Mouse (Mus musculus): Measurements from ENCODE around the gene Armc7. TPM values are rescaled to one million over a fixed set of nuclear protein-coding genes. Genes with fewer than 3 reads are reported as not detected.
"Not testable (repeated sequence)": the region's sequence is repeated elsewhere in the genome, so short reads cannot be mapped to it uniquely, and the experiment has no call there.

Armc7 gene
- polyA plus RNA-seq, 1 experiment from 2014 or later, result 6.9 TPM

DNA sequence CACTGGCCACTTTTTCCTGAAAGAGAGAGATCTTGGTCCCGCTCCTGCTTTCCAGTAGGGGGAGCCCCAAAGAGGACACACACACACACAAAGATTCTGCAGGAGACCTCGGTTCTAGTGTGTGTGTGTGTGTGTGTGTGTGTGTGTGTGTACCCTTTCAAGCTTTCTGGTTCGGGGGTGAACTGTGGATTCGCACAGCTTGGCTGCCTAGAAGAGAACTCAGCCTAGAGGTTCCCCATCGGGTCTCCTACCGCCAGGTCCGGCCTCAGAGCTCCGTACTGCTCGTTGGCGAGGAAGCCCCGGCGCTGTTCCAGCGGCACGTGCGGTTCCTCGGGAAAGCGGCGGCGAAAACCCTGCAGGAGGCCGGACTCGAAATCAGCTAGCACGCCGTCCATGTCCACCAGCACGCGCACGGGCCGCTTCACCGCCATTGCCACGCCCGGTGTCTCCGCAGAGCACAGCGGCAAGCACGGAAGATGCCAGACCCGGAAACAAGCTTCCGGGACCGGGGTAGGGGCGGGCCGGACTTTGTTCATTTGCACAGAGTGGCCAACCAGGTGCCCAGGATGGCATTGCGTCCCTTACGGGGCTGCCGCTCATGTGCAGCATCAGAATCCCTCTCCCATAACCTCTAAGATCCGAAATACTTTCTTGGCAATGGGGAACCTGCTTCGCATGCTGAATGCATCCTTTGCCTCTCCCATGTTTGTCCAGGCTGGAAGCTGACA, 16.1 kb downstream of the Armc7 start, which contains the start of gene Nt5c:
Nt5c (minus strand) TSS at position 507 of the 728 bp plus-strand sequence.
- H3K9ac ChIP-seq, result peak within 1 kb of the TSS; percentile 85
- H3K4me1 ChIP-seq, result peaks cover 20% of the 10 kb centered on the region
- H3K9me3 ChIP-seq, result no peaks in the 10 kb centered on the region
- H3K4me2 ChIP-seq, result peak within 1 kb of the TSS; percentile 89
- ATAC-seq (ENCODE audit: extremely low read depth, insufficient number of reproducible peaks, low FRiP score, low TSS enrichment), result peak; percentile 76
- no peaks in the 10 kb centered on the region for H3K27me3 ChIP-seq (replicated peaks)
- H3K4me3 ChIP-seq, result peak within 1 kb of the TSS; percentile 82
- peak within 1 kb of the TSS; percentile 79 for H3K27ac ChIP-seq (replicated peaks)
- H3K36me3 ChIP-seq, result peaks cover 18% of the 10 kb centered on the region
- under 1% methylated on average over 43 of the region's 43 CpGs for WGBS

DNA sequence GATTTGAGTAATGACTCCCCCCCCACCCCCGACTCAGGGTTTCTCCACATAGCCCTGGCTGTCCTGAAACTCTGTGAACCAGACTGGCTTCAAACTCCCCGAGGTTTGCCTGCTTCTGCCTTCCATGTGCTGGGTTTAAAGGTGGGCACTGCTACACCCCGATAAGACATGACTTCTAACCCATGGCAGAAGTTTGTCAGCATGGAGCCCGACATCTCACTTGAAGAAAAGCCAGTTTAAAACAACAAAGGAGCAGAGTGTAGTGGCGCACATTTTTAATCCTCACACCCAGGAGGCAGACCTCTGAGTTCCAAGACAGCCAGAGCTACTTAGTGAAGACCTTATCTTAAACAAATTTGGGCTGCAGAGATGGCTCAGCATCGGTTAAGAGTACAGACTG, 16.9 kb downstream of the Armc7 start:
- Histone ChIP-seq H3K4me3 (peak overlapping the region; percentile 82), H3K4me2 (peak overlapping the region; percentile 89), H3K9me3 (no peaks in the 10 kb centered on the region), H3K9ac (peak overlapping the region; percentile 85), H3K27ac (replicated peaks) (no peak overlapping the region), H3K27me3 (replicated peaks) (no peaks in the 10 kb centered on the region), H3K36me3 (peaks cover 25% of the 10 kb centered on the region), H3K4me1 (peaks cover 20% of the 10 kb centered on the region)
- ATAC-seq (ENCODE audit: extremely low read depth, insufficient number of reproducible peaks, low FRiP score, low TSS enrichment), result no peak
- 28% methylated on average over 6 of the region's 6 CpGs for WGBS

DNA sequence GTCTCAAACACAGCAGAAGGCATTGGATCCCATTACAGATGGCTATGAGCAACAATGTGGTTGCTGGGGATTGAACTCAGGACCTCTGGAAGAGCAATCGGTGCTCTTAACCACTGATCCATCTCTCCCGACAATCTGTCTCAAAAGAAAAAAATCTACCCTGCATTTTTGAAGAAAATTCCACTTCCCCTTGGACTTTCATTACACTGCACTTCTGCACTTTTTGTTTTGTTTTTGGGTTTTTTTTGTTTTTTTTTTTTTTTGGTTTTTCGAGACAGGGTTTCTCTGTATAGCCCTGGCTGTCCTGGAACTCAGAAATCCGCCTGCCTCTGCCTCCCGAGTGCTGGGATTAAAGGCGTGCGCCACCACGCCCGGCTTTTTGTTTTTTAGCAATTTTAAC, 21.1 kb downstream of the Armc7 start:
- not testable (repeated sequence) for H3K9me3 ChIP-seq; H3K4me3 ChIP-seq; H3K27me3 ChIP-seq (replicated peaks); H3K4me2 ChIP-seq; H3K9ac ChIP-seq; H3K27ac ChIP-seq (replicated peaks); ATAC-seq (ENCODE audit: extremely low read depth, insufficient number of reproducible peaks, low FRiP score, low TSS enrichment)
- Histone ChIP-seq H3K4me1 (peaks cover 12% of the 10 kb centered on the region), H3K36me3 (peaks cover 51% of the 10 kb centered on the region)
- 90% methylated on average over 9 of the region's 9 CpGs for WGBS

DNA sequence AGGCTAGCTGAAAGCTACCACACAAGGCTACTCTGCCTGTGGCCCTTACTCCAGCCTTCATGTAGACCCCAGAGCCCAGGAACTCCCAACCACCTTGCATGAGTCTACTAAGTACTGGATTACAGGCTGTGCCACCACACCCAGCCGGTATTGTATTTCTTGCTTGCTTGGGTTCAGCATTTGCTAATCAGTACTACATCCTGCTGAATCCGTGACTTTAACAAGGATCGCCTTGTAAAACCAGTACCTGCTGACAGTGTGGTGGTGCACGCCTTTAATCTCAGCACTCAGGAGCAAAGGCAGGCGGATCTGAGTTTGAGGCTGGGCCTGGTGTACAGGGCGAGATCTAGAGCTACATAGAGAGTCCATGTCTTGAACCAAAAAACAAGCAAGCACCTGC, 27.2 kb downstream of the Armc7 start:
- Histone ChIP-seq H3K36me3 (peaks cover 76% of the 10 kb centered on the region), H3K4me2 (no peak overlapping the region)

DNA sequence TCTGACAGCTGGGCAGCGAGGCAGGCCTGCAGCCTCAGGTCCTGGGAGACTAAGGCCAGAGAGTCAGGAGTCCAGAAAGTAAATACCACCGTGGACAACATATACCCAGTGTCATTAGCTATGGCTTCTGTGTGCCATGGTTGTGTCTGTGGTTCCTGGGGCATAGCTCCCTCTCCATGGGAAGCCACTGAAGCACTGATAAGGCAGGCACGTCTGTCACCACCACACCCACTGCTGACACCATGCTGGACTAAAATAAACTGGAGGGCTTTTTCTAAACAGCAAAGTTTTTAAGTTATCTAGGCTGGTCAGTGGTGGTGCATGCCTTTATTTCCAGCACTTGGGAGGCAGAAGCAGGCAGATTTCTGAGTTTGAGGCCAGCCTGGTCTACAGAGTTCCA, 31.1 kb downstream of the Armc7 start:
- Histone ChIP-seq H3K9me3 (no peaks in the 10 kb centered on the region), H3K4me2 (peak overlapping the region; percentile 25; the same call in 1 of the 2 replicates), H3K9ac (0 out of 2 replicates have a peak overlapping the region, but pooled peaks have one; percentile 33), H3K27ac (replicated peaks) (peak overlapping the region; percentile 64), H3K4me3 (no peak overlapping the region), H3K4me1 (peaks cover 60% of the 10 kb centered on the region), H3K36me3 (peaks cover 36% of the 10 kb centered on the region), H3K27me3 (replicated peaks) (no peaks in the 10 kb centered on the region)
- ATAC-seq (ENCODE audit: extremely low read depth, insufficient number of reproducible peaks, low FRiP score, low TSS enrichment), result peak; percentile 24; the same call in 1 of the 2 replicates
- 39% methylated on average over 3 of the region's 3 CpGs for WGBS

More for the DNA sequence above, 27.2 kb downstream of the Armc7 start:
- WGBS, result 91% methylated on average over 6 of the region's 6 CpGs
- Histone ChIP-seq H3K9ac (no peak overlapping the region), H3K4me1 (peaks cover 26% of the 10 kb centered on the region), H3K27ac (replicated peaks) (no peak overlapping the region), H3K4me3 (no peak overlapping the region), H3K27me3 (replicated peaks) (no peaks in the 10 kb centered on the region), H3K9me3 (no peaks in the 10 kb centered on the region)
- ATAC-seq (ENCODE audit: extremely low read depth, insufficient number of reproducible peaks, low FRiP score, low TSS enrichment), result no peak

DNA sequence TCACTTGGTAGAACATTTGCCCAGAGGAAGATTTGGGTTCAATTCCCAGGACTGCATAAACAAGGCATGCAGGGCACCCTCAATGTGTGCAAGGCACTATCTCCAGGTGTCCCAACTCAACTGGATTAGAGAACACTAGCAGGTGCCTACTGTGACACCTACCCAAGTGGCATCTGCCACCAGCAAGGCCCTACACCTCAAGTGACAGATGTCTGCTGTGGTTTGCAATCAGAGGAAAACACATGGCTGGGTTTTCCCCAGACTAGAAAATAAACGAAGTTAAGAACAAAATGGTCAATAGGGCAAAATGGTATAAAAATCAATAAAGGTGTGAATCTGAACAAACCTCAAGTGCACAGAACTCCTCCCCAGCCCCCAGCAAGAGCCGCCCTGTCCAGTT, 32.6 kb downstream of the Armc7 start:
- Histone ChIP-seq H3K36me3 (peaks cover 21% of the 10 kb centered on the region), H3K27ac (replicated peaks) (0 out of 2 replicates have a peak overlapping the region, but pooled peaks have one; percentile 64), H3K9ac (no peak overlapping the region), H3K4me3 (no peak overlapping the region), H3K4me1 (peaks cover 75% of the 10 kb centered on the region), H3K9me3 (no peaks in the 10 kb centered on the region), H3K27me3 (replicated peaks) (no peaks in the 10 kb centered on the region), H3K4me2 (peak overlapping the region; percentile 4; the same call in 1 of the 2 replicates)
- no peak for ATAC-seq (ENCODE audit: extremely low read depth, insufficient number of reproducible peaks, low FRiP score, low TSS enrichment)
- 76% methylated on average over 2 of the region's 2 CpGs for WGBS

DNA sequence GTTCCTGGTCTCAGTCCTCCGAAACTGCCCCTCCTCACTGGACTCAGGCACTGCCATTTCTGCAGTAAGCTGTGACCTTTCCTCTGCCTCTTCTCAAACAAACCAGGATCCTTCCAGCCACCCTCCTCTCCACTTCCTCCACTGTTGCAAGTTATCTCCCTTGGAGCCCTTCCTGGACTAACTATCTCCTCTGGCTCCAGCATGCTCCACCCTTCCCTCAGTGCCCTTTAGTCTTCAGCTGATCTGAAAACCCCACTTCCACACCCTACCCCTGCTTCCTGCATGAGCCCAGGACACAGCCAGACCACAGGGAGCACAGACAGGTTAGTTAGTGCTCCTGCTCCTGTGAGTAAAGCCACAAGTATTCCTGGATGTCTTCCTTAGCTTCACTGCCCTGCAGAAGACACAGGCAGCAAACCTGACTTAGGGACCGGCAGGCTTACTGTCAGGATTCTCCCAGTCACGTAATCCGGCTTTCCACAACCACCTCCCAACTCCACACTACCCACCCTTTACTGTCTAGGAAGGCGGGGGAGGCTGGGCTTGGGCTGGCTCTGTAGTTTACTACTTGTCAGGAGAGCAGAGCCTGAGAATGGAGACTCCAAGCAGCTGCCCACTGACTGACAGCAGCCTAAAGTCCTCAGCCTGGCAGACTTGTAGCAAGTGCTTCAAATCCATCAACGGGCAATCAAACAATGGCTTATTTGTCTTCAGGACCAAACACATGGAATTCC, 34.5 kb downstream of the Armc7 start:
- Histone ChIP-seq H3K9ac (peak overlapping the region; percentile 99), H3K4me2 (peak overlapping the region; percentile 83), H3K27ac (replicated peaks) (peak overlapping the region; percentile 84), H3K9me3 (no peaks in the 10 kb centered on the region), H3K36me3 (peaks cover 5% of the 10 kb centered on the region; the same call in 1 of the 2 replicates), H3K4me1 (peaks cover 75% of the 10 kb centered on the region), H3K4me3 (peak overlapping the region; percentile 99), H3K27me3 (replicated peaks) (no peaks in the 10 kb centered on the region)
- no peak for ATAC-seq (ENCODE audit: extremely low read depth, insufficient number of reproducible peaks, low FRiP score, low TSS enrichment)
- 24% methylated on average over 6 of the region's 6 CpGs for WGBS

DNA sequence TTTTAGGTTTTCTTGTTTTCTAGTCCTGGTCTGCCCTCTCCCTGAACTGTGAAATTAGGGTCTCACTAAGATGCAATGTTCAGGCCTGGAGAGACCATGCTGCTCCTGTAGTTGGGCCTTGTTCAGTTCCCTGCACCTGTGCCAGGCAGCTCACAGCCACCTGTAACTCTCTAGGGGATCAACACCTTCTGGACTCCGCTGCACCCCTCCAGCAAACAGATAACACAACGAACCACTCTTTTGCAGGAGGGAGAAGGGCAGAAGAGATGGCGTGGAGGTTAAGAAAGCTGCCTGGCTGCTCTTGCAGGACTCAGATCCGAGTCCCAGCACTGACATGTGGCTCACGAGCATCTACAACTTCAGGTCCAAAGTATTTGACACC, 35.0 kb downstream of the Armc7 start:
- Histone ChIP-seq H3K27ac (replicated peaks) (peak overlapping the region; percentile 84), H3K4me3 (peak overlapping the region; percentile 99), H3K9me3 (no peaks in the 10 kb centered on the region), H3K36me3 (no peaks in the 10 kb centered on the region), H3K4me2 (peak overlapping the region; percentile 83), H3K27me3 (replicated peaks) (no peaks in the 10 kb centered on the region), H3K4me1 (peaks cover 74% of the 10 kb centered on the region), H3K9ac (peak overlapping the region; percentile 99)
- 32% methylated on average over 5 of the region's 5 CpGs for WGBS
- ATAC-seq (ENCODE audit: extremely low read depth, insufficient number of reproducible peaks, low FRiP score, low TSS enrichment), result no peak

DNA sequence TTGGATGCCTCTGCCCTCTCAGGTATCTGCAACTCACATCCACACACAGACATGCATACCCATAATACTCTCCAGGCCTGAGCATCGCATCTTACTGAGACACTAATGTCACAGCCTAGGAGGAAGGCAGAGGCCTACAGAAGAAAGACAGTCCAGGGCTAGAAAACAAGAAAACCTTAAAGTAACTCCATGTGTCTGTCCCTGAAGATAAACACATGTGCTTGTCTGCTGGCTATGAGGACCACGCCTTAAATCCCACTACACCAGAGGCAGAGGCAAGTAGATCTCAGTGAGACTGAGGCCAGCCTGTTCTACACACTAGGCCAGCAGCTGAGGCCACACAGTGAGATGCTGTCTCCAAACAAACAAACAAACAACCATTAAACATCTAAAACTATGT, 35.7 kb downstream of the Armc7 start:
- Histone ChIP-seq H3K36me3 (no peaks in the 10 kb centered on the region), H3K4me1 (peaks cover 70% of the 10 kb centered on the region), H3K9ac (peak overlapping the region; percentile 99), H3K27ac (replicated peaks) (peak overlapping the region; percentile 57), H3K27me3 (replicated peaks) (no peaks in the 10 kb centered on the region), H3K4me2 (peak overlapping the region; percentile 83), H3K9me3 (no peaks in the 10 kb centered on the region), H3K4me3 (peak overlapping the region; percentile 99)
- no peak for ATAC-seq (ENCODE audit: extremely low read depth, insufficient number of reproducible peaks, low FRiP score, low TSS enrichment)
- 54% methylated on average over 2 of the region's 2 CpGs for WGBS

DNA sequence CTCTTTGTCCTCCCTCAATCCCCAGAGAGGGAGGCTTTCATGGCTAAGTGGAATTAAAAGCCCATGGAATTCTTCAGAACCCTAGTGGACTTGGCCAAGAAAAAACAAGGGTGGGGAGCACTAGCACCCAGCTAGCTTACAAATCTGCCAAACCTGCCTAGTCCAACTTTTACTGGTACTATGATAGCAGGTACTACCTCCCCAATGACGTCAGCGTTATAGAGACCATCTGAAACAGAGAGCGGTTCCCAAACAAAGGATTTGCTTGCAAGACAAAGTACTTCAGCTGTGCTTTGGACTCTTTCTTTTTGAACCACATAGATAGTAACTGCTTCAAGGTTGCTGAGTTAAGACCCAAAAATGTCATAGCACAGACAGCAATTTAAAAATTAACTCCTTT, 36.5 kb downstream of the Armc7 start:
- H3K27ac ChIP-seq (replicated peaks), result peak overlapping the region; percentile 91
- H3K27me3 ChIP-seq (replicated peaks), result no peaks in the 10 kb centered on the region
- no peaks in the 10 kb centered on the region for H3K36me3 ChIP-seq
- no peak for ATAC-seq (ENCODE audit: extremely low read depth, insufficient number of reproducible peaks, low FRiP score, low TSS enrichment)
- peak overlapping the region; percentile 99 for H3K4me3 ChIP-seq
- peak overlapping the region; percentile 83 for H3K4me2 ChIP-seq
- peaks cover 62% of the 10 kb centered on the region for H3K4me1 ChIP-seq
- WGBS, result 51% methylated on average over 3 of the region's 3 CpGs
- H3K9ac ChIP-seq, result peak overlapping the region; percentile 99
- H3K9me3 ChIP-seq, result no peaks in the 10 kb centered on the region

DNA sequence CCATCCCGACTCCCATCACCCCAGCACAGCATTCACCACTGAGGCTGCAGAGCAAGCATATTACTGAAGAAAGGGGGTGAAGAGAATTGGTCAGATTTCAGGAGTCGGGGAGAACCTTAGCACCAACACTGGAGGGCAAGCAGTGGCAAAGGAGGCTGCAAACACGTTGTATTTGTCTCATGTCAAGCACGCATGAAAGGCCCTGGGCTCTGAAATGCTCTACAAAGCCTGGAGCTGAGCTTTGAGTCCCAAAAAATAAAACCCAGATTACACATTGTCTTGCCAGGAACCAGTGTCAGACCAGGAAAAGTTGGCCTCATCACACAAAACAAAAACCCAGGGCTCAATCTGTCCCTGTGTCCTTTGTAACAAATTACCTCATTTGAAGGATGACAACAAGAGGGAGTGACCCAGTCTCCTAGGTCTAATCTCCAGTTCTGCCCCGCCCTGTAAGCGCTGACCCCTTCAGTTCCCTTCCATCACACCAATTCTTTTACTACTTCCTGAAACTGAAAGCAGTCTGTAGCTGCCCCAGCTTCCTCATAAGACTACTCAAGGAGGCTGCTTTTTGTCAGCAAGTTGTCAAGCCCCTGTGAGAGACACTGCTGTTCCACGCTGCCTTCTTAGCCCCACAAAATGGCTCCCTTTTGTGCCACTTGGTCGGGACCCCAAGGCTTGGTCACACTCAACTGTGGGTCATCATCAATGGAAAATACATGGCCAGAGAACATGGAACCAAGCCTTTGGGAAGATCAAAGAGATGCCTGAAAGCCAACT, 37.1 kb downstream of the Armc7 start:
- no peak for ATAC-seq (ENCODE audit: extremely low read depth, insufficient number of reproducible peaks, low FRiP score, low TSS enrichment)
- peaks cover 56% of the 10 kb centered on the region for H3K4me1 ChIP-seq
- 32% methylated on average over 8 of the region's 8 CpGs for WGBS

More for the DNA sequence above, 37.1 kb downstream of the Armc7 start:
- Histone ChIP-seq H3K4me3 (peak overlapping the region; percentile 99), H3K27me3 (replicated peaks) (no peaks in the 10 kb centered on the region), H3K9me3 (no peaks in the 10 kb centered on the region), H3K4me2 (peak overlapping the region; percentile 83), H3K36me3 (no peaks in the 10 kb centered on the region), H3K9ac (peak overlapping the region; percentile 99), H3K27ac (replicated peaks) (peak overlapping the region; percentile 91)
